Mouse (Mus musculus): ENCODE data around the gene Ptges2.

DNA sequence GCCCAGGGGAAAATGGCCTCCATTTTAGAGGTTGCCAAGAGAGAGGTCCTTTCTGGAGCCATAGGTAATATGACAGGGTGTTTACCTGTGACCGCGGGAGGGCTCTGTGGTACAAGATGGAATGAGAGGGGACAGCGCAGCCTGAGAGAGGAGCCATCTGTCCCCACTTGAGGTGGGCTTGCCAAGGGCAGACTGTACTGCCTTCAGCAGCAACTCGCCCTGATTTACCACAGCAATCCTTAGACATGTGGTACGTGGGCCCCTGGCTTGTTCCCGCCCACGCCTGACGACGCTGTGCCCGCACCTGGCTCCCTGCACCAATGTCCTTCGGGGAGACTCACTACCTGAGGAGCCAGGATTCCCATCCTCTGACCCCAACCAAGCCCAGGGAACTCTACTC is 47.4 kb upstream of the Ptges2 start:
- no peak for TF ChIP-seq CTCF (IDR thresholded peaks at IDR 0.05; ENCODE audit: extremely low read depth, insufficient read depth, insufficient read length, insufficient replicate concordance)
- TF ChIP-seq POLR2A (IDR thresholded peaks at IDR 0.05; ENCODE audit: low read depth, low read length): no peak
